Mouse (Mus musculus): ENCODE measurements around the gene Sec24b. TPM values are rescaled to one million over a fixed set of nuclear protein-coding genes. Genes with fewer than 3 reads are reported as not detected.

Sec24b gene
- total and polyA plus RNA-seq, 3 experiments, result 18.6 to 56.3 (median 54.4) TPM

GRCm38 (mm10) chr3:129997324-129997723, 64.0 kb downstream of the Sec24b start:
- Histone ChIP-seq H3K27me3 (ENCODE audit: control insufficient read depth in 1 of 2, insufficient read depth in 2 of 2, low read length in 2 of 2) (no peaks in the 10 kb centered on the region), H3K9me3 (replicated peaks; ENCODE audit: insufficient read depth, low read length) (no peaks in the 10 kb centered on the region), H3K36me3 (ENCODE audit: control insufficient read depth in 1 of 2, insufficient read depth in 2 of 2, low read length in 2 of 2) (peaks cover 0 to 11% of the 10 kb centered on the region in 2 experiments; a peak in 2 of 4 replicates), H3K79me2 (ENCODE audit: control insufficient read depth, insufficient read depth, low read length, poor library complexity) (no peaks in the 10 kb centered on the region), H3K4me1 (ENCODE audit: control insufficient read depth in 1 of 2, insufficient read depth in 2 of 2, low read length in 2 of 2) (no peaks in the 10 kb centered on the region), H3K4me3 (ENCODE audit: control insufficient read depth in 1 of 2, insufficient read depth in 1 of 2, low read depth in 2 of 2, low read length in 2 of 2) (no peak overlapping the region), H3K27ac (ENCODE audit: control insufficient read depth, low read depth, low read length) (no peak overlapping the region), H3K9ac (ENCODE audit: control insufficient read depth, low read depth, low read length, poor library complexity, severe bottlenecking) (no peak overlapping the region)
- TF ChIP-seq MYC (IDR thresholded peaks at IDR 0.05; ENCODE audit: low read depth, low read length), result no peak
- TF ChIP-seq GATA1 (IDR thresholded peaks at IDR 0.05; ENCODE audit: low read depth, low read length), result no peak
- no peak for TF ChIP-seq MEF2A (IDR thresholded peaks at IDR 0.05; ENCODE audit: extremely low read depth, insufficient replicate concordance, low read depth, low read length, poor library complexity, severe bottlenecking)
- TF ChIP-seq EP300 (IDR thresholded peaks at IDR 0.05; ENCODE audit: low read depth in 1 of 2, low read length in 2 of 2), result no peak
- TF ChIP-seq RCOR1 (IDR thresholded peaks at IDR 0.05; ENCODE audit: low read depth, low read length), result no peak
- TF ChIP-seq NRF1 (IDR thresholded peaks at IDR 0.05; ENCODE audit: insufficient read depth, low read depth, low read length, poor library complexity, severe bottlenecking), result no peak
- TF ChIP-seq USF1 (IDR thresholded peaks at IDR 0.05; ENCODE audit: low read depth, low read length), result no peak
- DNase-seq (ENCODE audit: low read depth, low spot score), result no peak

GRCm38 (mm10) chr3:129987297-129987696, 74.1 kb downstream of the Sec24b start:
- Histone ChIP-seq H3K27ac (ENCODE audit: control insufficient read depth, low read depth, low read length) (no peak overlapping the region), H3K4me3 (ENCODE audit: control insufficient read depth in 1 of 2, insufficient read depth in 1 of 2, low read depth in 2 of 2, low read length in 2 of 2) (no peak overlapping the region), H3K27me3 (ENCODE audit: control insufficient read depth in 1 of 2, insufficient read depth in 2 of 2, low read length in 2 of 2) (no peaks in the 10 kb centered on the region), H3K79me2 (ENCODE audit: control insufficient read depth, insufficient read depth, low read length, poor library complexity) (no peaks in the 10 kb centered on the region), H3K9ac (ENCODE audit: control insufficient read depth, low read depth, low read length, poor library complexity, severe bottlenecking) (no peak overlapping the region), H3K36me3 (ENCODE audit: control insufficient read depth in 1 of 2, insufficient read depth in 2 of 2, low read length in 2 of 2) (peaks cover 0 to 6% of the 10 kb centered on the region in 2 experiments; a peak in 2 of 4 replicates), H3K9me3 (replicated peaks; ENCODE audit: insufficient read depth, low read length) (no peaks in the 10 kb centered on the region), H3K4me1 (ENCODE audit: control insufficient read depth in 1 of 2, insufficient read depth in 2 of 2, low read length in 2 of 2) (no peaks in the 10 kb centered on the region)
- DNase-seq (ENCODE audit: low read depth, low spot score), result no peak
- TF ChIP-seq GATA1 (IDR thresholded peaks at IDR 0.05; ENCODE audit: low read depth, low read length) (no peak), MAZ (IDR thresholded peaks at IDR 0.05; ENCODE audit: low read depth, low read length) (no peak), POLR2AphosphoS5 (IDR thresholded peaks at IDR 0.05; ENCODE audit: borderline replicate concordance, low read depth, low read length) (no peak), ZNF384 (IDR thresholded peaks at IDR 0.05; ENCODE audit: low read depth, low read length) (no peak), CHD1 (IDR thresholded peaks at IDR 0.05; ENCODE audit: low read depth, low read length) (no peak), ZKSCAN1 (IDR thresholded peaks at IDR 0.05; ENCODE audit: low read depth, low read length) (no peak), HCFC1 (IDR thresholded peaks at IDR 0.05; ENCODE audit: low read depth, low read length) (no peak), SMC3 (IDR thresholded peaks at IDR 0.05; ENCODE audit: low read depth, low read length) (no peak), JUND (IDR thresholded peaks at IDR 0.05; ENCODE audit: low read depth, low read length) (no peak), MAFK (IDR thresholded peaks at IDR 0.05; ENCODE audit: borderline replicate concordance, low read depth, low read length) (no peak), POLR2AphosphoS2 (IDR thresholded peaks at IDR 0.05; ENCODE audit: low read length) (no peak), ETS1 (IDR thresholded peaks at IDR 0.05; ENCODE audit: low read depth, low read length) (no peak), KAT2A (conservative IDR thresholded peaks at IDR 0.05; ENCODE audit: low read depth, low read length) (no peak), SIN3A (IDR thresholded peaks at IDR 0.05; ENCODE audit: low read length) (no peak), MYB (IDR thresholded peaks at IDR 0.05; ENCODE audit: low read depth, low read length) (no peak), BHLHE40 (IDR thresholded peaks at IDR 0.05; ENCODE audit: borderline replicate concordance, low read depth, low read length) (no peak), NRF1 (IDR thresholded peaks at IDR 0.05; ENCODE audit: insufficient read depth, low read depth, low read length, poor library complexity, severe bottlenecking) (no peak), CTCF (IDR thresholded peaks at IDR 0.05 in 2 of 3, conservative IDR thresholded peaks at IDR 0.05 in 1 of 3; ENCODE audit: control insufficient read depth in 1 of 3, insufficient read depth in 1 of 3, low read depth in 2 of 3, low read length in 3 of 3, poor library complexity in 1 of 3, severe bottlenecking in 1 of 3) (no peak)
